Mouse (Mus musculus): ENCODE measurements around the gene Vps13d.

The Vps13d gene

GRCm38 (mm10) chr4:145194559-145195162, at the start of gene Vps13d:
Vps13d (minus strand) TSS chr4:145195005.
- in situ Hi-C loops (cut with MboI; ENCODE audit: low sequenced_read_pairs) = no loop called here

- in situ Hi-C loops (cut with MboI; ENCODE audit: low sequenced_read_pairs) = no loop called here
These were observed 48.0 kb upstream of the Vps13d start for GRCm38 (mm10) chr4:145242719-145243350.

DNA sequence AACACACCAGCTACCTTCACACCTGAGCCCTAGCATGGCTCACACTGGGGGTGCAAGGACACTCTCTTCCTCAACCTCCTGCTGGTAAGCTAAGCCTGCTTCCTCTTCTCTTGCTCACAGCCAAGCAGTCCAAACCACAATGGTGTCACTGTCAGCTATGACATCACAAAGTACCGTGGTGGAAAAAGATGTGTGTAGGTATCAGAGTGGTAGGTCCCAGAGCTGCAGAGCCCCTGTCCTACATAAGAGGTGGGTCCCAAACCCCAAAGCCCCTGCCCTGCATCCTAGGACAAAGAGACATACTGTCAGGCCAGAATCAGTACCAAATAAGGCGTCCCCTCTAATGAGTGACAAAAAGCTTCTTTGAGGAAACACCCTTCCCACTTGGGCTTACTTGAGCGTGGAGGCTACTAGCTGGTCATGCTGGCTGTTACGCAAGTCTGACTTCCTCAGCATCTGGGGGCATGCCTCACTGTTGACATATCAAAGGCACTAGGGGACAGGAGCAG, 46.0 kb upstream of the Vps13d start:
- in situ Hi-C loops (cut with MboI; ENCODE audit: low sequenced_read_pairs) = no loop called here

GRCm38 (mm10) chr4:145239049-145239830, 44.4 kb upstream of the Vps13d start:
- in situ Hi-C loops (cut with MboI; ENCODE audit: low sequenced_read_pairs) = no loop called here

GRCm38 (mm10) chr4:145236027-145236426, 41.2 kb upstream of the Vps13d start:
- in situ Hi-C loops (cut with MboI; ENCODE audit: low sequenced_read_pairs) = no loop called here

- in situ Hi-C loops (cut with MboI; ENCODE audit: low sequenced_read_pairs) = no loop called here
These were observed 38.9 kb upstream of the Vps13d start for GRCm38 (mm10) chr4:145233487-145234228.

DNA sequence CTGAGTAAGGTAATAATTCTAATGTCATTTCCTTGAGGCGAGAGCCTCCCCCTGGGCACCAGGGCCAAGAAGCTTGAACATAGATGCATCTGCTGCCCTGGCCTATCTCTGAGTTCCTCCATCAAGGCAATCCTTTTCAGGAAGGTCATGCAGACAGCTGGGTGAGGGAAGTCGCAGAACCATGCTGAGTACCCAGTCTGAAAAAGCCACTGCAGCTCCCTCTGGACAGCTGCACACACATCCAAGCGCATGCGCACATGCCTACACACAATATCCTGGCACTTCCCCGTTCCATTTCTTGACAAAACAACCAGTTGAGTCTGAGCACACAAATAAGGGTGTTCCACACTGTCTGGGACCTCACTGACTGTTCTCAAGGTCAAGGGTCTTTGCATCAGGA, 36.9 kb upstream of the Vps13d start:
- in situ Hi-C loops (cut with MboI; ENCODE audit: low sequenced_read_pairs) = no loop called here

DNA sequence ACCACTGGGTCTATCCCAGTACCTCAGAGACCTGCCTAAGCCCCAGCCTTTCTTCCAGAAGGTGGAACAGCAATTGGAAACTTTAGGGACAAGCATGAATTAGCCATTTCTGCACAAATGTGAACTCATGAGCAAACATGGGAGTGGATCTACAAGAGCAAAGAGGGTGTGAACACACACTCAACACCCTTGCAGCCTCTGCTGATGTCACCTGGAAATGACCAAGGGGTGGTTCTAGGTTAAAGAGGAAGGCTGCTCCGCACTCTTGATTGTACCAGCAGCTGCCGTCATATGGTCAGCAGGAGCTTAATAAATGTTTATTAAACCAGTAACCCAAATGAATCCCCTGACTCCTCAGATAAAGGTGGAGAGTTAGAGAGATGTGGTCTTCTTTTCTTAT, 35.8 kb upstream of the Vps13d start:
- in situ Hi-C loops (cut with MboI; ENCODE audit: low sequenced_read_pairs) = no loop called here

DNA sequence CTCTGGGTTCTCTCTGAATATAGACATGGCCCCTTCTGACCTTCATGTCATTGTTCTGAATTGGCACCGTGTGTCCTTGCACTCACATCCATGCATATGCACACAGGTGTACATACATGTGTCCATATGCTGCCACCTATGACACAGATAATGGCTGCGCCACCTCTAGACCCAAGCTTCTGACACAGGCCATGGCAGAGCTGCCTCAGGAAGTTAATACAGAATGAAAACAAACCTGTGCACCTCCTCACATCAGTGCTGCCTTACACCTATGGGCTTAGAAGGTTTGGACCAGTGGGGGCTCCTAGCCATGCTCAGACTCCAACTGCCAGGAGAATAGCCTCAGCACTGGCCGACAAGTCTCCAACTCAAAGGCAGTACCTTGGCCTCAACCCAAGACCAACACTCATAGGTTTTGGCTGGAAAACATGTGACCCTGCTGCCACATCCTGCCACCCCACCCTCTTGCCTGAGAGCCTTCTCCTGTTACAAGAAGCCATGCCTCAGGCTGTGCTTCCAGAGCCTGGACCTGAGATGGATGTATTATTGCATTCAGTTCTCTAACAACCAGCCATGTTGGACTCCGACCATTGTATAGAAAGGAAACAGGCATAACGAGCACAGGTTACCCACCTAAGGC, 34.8 kb upstream of the Vps13d start:
- in situ Hi-C loops (cut with MboI; ENCODE audit: low sequenced_read_pairs) = no loop called here

DNA sequence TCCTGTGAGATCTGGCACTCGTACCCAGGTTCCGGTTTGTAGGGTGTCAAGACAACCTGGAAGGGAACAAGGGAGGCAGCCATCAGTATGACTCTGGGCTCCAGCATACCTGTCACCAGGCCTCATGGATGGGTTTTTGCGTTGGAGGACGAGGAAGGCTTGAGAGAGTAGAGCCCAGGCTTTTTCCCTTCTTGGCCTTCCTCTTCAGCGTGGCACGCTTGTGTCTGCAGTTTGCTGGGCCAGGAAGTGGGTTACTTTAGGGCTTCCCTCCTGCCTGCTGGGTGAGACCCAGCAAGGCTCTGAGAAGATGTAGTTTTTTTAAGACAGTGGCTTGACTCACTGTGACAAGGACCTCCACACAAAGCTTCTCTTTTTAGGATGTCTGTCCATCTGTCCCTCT, 34.2 kb upstream of the Vps13d start:
- in situ Hi-C loops (cut with MboI; ENCODE audit: low sequenced_read_pairs) = no loop called here

DNA sequence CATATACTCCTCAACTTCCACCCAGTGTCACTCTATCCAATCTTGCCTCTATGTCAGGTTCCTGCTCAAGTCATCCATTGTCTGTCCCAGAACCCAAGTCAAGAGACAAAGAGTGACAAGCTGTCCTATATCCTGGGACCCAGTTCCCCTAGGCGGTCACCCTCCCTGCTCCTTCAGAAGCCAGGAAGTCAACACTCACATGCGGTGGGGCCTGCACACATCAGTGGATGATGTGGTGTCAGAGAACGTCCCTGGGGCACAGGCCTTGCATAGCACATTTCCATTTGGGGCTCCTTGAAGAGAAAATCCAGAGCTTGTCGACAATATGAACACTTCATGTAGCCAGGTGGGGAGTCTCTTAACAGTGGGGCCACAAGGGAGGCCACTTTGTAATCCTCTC, 29.8 kb upstream of the Vps13d start:
- in situ Hi-C loops (cut with MboI; ENCODE audit: low sequenced_read_pairs) = no loop called here

- in situ Hi-C loops (cut with MboI; ENCODE audit: low sequenced_read_pairs) = no loop called here
These were observed 27.3 kb upstream of the Vps13d start for GRCm38 (mm10) chr4:145222064-145222463.

DNA sequence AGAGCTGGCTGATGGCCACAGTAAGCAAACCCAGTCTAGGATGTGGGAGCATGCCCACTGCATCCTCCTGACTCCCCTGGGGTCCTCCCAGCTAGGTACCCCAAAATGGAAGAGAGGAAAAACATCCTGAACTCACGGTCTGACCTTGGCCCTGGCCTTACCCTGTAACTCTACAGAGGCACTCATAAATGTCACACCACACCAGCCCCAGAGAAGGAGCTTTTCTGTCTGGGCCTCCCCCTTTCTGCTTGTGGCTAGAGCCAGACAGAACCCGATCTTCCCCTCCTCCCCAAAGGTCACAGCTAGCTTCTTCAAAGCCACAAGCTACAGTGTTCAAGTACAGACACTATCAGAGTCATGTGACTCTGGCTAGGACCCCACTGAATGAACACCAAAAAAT, 26.6 kb upstream of the Vps13d start:
- in situ Hi-C loops (cut with MboI; ENCODE audit: low sequenced_read_pairs) = no loop called here

GRCm38 (mm10) chr4:145220001-145220400, 25.2 kb upstream of the Vps13d start:
- in situ Hi-C loops (cut with MboI; ENCODE audit: low sequenced_read_pairs) = no loop called here

DNA sequence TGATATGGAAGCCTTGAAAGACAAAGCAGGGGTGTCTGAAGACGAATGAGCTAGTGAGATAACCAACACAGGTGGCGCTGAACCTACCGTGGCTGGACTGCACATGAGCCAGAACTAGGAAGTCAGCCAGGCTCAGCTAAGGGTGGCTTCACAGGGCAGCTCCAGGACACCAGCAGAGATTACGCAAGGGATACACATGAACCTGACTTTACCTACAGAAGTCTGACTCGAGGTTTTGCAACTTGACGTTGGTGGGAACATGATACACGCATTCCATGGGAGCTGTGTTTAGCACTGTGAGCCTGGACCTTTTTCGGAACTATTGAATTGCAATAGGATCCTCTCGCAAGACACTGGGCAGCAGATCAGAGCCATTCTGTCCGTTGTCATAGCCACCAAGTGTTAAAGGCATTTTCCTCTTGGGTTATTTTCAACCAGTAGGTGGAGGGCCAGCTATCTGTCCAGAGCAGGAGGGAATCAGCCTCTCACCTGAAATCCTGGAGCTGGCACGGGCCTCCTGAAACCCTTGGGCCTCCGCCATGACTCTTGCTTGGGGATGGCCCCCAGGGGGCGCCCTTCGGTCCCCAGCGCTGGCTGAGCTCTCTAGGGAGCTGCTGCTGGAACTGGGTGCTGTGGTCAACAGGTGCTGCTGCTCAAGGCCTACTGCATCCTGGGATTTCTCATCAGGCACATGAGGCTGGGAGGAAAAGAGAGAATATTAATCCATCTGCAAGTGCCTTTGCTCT, 24.6 kb upstream of the Vps13d start:
- in situ Hi-C loops (cut with MboI; ENCODE audit: low sequenced_read_pairs) = loop anchor here (5.0 kb wide), 1 partner anchor 68 kb away; no protein-coding TSS in a partner anchor

GRCm38 (mm10) chr4:145217837-145218236, 23.0 kb upstream of the Vps13d start:
- in situ Hi-C loops (cut with MboI; ENCODE audit: low sequenced_read_pairs) = loop anchor here (5.0 kb wide), 1 partner anchor 69 kb away; no protein-coding TSS in a partner anchor

- in situ Hi-C loops (cut with MboI; ENCODE audit: low sequenced_read_pairs) = loop anchor here (5.0 kb wide), 1 partner anchor 70 kb away; no protein-coding TSS in a partner anchor
These were observed 22.2 kb upstream of the Vps13d start for GRCm38 (mm10) chr4:145217046-145217445.

- in situ Hi-C loops (cut with MboI; ENCODE audit: low sequenced_read_pairs) = loop anchor here (5.0 kb wide), 1 partner anchor 72 kb away; no protein-coding TSS in a partner anchor
These were observed 20.6 kb upstream of the Vps13d start for GRCm38 (mm10) chr4:145215396-145215795.

DNA sequence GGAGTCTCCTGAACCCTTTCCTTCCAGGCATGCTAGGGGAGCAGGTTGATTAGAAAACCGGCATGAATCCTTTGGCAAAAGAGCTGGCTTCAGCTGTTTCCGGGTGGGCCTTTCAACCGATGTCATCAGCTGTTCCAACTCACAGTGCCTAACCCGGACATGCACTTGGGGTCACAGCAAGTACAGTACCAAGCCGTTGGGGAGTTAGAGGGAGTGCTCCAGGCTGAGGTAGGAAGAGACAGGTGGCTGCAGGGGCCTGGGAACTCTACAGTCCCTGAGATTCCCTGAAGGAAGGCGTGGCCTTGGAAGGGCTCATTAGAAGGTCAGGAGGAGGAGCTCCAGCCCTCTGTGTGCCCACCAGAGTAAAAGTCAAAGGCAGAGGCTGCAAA, 20.0 kb upstream of the Vps13d start:
- in situ Hi-C loops (cut with MboI; ENCODE audit: low sequenced_read_pairs) = loop anchor here (5.0 kb wide), 1 partner anchor 73 kb away; no protein-coding TSS in a partner anchor

Measured in CH12F3 (cell line).